Mouse (Mus musculus): Measurements from ENCODE around the gene D430041D05Rik. TPM values are rescaled to one million over a fixed set of nuclear protein-coding genes. Genes with fewer than 3 reads are reported as not detected.

Gene D430041D05Rik
- polyA plus RNA-seq, 1 experiment: 18.1 TPM

DNA sequence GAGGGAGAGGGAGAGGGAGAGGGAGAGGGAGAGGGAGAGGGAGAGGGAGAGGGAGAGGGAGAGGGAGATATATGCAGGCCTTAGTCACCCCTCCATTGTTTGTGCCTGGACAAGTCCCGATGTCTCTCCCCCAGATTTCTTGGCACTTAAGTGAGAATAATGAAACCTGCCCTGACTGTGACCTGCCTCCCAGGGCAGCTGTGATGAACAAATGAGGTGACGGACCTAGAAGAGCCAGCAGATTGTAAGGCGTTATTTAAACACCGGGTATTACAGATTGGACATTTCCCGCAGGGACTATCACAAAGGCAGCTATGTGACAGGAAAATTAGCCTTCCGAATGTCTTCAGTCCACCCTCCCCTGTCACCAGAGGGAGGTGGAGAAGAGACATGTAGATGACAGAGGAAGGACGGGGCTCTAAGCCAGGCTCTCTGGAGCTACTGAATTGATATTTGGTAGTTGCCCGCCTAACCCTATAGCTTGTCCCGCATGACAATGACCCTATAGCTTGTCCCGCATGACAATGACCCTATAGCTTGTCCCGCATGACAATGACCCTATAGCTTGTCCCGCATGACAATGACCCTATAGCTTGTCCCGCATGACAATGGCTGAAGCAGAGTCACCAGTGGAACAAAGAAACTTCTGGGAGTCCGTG is 191.0 kb downstream of the D430041D05Rik start:
- peak; percentile 57 for DNase-seq (ENCODE audit: low read depth)
- no peak for TF ChIP-seq CTCF (IDR thresholded peaks at IDR 0.05; ENCODE audit: borderline replicate concordance, extremely low read depth, insufficient read depth, insufficient read length)
- no peak for TF ChIP-seq POLR2A (IDR thresholded peaks at IDR 0.05; ENCODE audit: borderline replicate concordance, extremely low read depth, insufficient read depth, insufficient read length, poor library complexity, severe bottlenecking)

DNA sequence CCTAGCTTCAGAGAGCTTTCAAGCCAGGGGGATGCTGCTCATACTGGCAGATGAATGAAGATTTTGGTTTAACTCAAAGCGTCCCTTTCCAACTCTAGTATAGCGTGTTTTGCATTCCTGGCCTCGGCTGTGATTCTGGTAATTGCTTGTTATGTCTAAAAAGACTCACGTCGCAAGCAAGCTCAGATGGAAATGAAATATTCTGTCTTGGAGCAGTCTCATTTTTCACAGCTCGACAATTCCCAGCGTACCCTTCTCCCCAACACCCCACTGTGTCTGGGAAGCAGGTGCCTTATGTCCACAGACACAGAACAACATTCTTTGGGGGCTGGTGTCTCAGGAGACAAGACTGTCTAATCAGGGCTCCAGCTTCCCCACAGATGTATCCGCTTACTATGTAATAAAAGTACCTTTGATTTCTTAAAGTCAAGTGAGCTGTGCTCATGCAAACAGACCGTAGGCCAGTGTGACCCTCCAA is 192.2 kb downstream of the D430041D05Rik start:
- DNase-seq (ENCODE audit: low read depth): peak; percentile 45
- TF ChIP-seq POLR2A (IDR thresholded peaks at IDR 0.05; ENCODE audit: borderline replicate concordance, extremely low read depth, insufficient read depth, insufficient read length, poor library complexity, severe bottlenecking) (no peak), CTCF (IDR thresholded peaks at IDR 0.05; ENCODE audit: borderline replicate concordance, extremely low read depth, insufficient read depth, insufficient read length) (no peak)

DNA sequence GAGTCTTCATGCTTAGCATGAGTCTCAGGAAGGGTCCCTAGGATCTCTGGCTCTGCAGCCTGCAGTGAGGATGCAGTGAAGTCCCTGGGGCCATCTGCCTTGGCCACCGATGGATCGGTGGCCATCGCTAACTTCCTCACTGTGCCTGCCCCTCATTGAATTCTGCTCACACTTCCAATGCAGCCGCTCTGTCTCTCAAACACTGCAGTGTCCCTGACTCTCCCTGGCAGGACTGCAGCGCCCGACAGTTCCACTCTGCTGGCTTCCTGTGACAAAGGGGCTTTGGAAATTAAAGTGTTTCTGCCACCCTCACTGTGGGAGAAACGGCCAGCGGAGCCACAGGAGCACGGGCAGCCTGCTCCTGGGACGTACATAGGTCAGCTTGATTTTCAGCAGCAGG is 192.7 kb downstream of the D430041D05Rik start:
- peak; percentile 53 for DNase-seq (ENCODE audit: low read depth)
- TF ChIP-seq CTCF (IDR thresholded peaks at IDR 0.05; ENCODE audit: borderline replicate concordance, extremely low read depth, insufficient read depth, insufficient read length): no peak

DNA sequence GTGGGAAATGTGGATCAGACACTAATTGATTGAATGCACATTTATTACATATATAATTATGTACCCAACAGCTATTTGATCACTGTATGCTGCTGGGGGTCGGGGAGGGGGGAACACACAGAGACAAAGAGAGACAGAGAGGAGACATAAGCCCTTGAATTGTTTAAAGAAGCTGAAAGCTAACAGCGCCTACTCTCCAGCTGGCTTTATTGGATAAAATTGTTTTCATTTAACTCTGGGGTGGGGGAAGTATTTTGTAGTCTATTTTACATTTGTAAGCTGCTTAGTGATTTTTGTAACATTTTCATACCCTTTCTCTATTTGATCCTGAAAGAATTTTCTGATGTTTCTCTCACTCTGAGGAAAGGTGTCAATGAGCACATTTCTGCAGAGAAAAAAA is 201.4 kb downstream of the D430041D05Rik start:
- no peak for DNase-seq (ENCODE audit: low read depth)
- TF ChIP-seq CTCF (IDR thresholded peaks at IDR 0.05; ENCODE audit: borderline replicate concordance, extremely low read depth, insufficient read depth, insufficient read length): no peak
- no peak for TF ChIP-seq POLR2A (IDR thresholded peaks at IDR 0.05; ENCODE audit: borderline replicate concordance, extremely low read depth, insufficient read depth, insufficient read length, poor library complexity, severe bottlenecking)

DNA sequence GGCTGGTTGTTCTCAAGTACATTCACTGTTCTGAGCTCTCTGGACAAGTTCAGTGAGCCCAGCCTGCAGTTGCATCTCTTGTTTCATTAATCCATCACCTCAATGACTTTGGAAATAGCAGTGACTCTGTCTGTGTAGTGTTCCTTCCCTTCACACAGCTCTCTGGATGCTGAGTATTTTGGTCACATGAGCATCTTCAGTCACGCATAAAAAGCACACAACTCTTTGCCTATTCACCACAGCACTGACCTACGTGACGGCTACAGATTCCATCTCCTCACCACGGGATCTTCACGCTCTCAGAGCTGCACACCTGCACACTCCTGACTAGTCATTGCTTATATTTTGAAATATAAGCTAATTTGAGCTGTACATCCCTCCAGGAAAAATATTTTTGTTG is 202.4 kb downstream of the D430041D05Rik start:
- no peak for DNase-seq (ENCODE audit: low read depth)
- TF ChIP-seq POLR2A (IDR thresholded peaks at IDR 0.05; ENCODE audit: borderline replicate concordance, extremely low read depth, insufficient read depth, insufficient read length, poor library complexity, severe bottlenecking) (no peak), CTCF (IDR thresholded peaks at IDR 0.05; ENCODE audit: borderline replicate concordance, extremely low read depth, insufficient read depth, insufficient read length) (no peak)

DNA sequence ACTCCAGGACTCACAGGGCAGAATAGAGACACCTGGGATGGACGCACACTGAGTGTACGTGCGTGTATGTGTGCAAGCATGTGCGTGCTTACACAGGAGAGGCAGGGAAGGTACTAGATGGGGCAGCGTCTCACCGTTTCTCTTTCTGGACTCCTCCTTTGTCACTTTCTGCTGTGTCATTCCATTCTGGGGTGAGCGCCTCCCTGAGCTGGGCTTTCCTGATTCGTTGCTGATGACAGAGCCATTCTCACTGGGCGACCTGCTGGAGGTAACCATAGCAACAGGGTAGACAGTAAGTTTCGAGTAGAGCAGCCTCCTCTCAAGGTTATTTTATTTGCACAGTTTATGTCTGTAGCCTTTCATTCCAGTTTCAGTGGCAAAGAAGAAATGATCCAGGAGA is 202.9 kb downstream of the D430041D05Rik start:
- DNase-seq (ENCODE audit: low read depth): peak; percentile 92
- TF ChIP-seq CTCF (IDR thresholded peaks at IDR 0.05; ENCODE audit: borderline replicate concordance, extremely low read depth, insufficient read depth, insufficient read length) (no peak), POLR2A (IDR thresholded peaks at IDR 0.05; ENCODE audit: borderline replicate concordance, extremely low read depth, insufficient read depth, insufficient read length, poor library complexity, severe bottlenecking) (no peak)

DNA sequence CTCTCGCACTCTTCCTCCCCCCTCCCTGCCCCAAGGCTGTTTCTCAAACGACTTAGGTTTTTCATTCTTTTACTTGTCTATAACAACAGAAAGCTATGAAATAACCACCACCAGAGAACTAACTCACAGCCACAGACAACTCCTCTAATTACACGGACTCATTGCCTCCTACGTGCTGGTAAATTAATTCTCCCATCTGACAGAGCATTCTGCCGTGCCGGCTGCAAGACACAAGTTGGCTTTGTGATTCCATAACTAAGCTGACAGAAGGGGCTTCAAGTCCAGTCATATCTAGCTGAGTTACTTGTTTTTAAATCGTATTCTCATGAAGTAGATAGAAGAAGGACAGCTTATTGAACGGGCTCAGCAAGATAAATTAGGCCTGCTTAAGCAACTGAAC is 205.2 kb downstream of the D430041D05Rik start:
- peak; percentile 57 for DNase-seq (ENCODE audit: low read depth)
- TF ChIP-seq POLR2A (IDR thresholded peaks at IDR 0.05; ENCODE audit: borderline replicate concordance, extremely low read depth, insufficient read depth, insufficient read length, poor library complexity, severe bottlenecking): no peak
- no peak for TF ChIP-seq CTCF (IDR thresholded peaks at IDR 0.05; ENCODE audit: borderline replicate concordance, extremely low read depth, insufficient read depth, insufficient read length)

DNA sequence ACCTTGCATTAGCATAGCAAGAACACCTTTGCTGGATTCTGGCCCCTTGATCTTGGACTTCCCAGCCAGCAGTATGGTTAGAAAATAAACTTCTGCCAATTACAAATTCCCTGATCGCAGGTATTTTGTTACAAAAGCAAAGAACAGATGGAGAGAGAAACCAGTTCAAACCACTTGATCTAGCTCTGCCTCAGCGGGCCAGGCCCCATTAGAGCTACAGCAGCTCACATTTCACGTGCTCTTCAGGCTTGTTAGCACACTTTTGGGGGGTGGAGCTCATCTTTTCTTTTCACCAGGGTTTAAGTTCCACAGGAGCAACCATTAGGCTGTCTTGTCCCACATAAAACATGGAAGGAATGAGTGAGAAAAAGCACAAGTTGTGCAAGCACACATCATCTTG is 210.6 kb downstream of the D430041D05Rik start:
- TF ChIP-seq POLR2A (IDR thresholded peaks at IDR 0.05; ENCODE audit: borderline replicate concordance, extremely low read depth, insufficient read depth, insufficient read length, poor library complexity, severe bottlenecking) (no peak), CTCF (IDR thresholded peaks at IDR 0.05; ENCODE audit: borderline replicate concordance, extremely low read depth, insufficient read depth, insufficient read length) (no peak)
- no peak for DNase-seq (ENCODE audit: low read depth)

- no peak for TF ChIP-seq POLR2A (IDR thresholded peaks at IDR 0.05; ENCODE audit: borderline replicate concordance, extremely low read depth, insufficient read depth, insufficient read length, poor library complexity, severe bottlenecking)
- TF ChIP-seq CTCF (IDR thresholded peaks at IDR 0.05; ENCODE audit: borderline replicate concordance, extremely low read depth, insufficient read depth, insufficient read length): no peak
- no peak for DNase-seq (ENCODE audit: low read depth)
Observed at GRCm38 (mm10) chr2:104198186-104198585, 212.6 kb downstream of the D430041D05Rik start.

GRCm38 (mm10) chr2:104197281-104197680 is 213.5 kb downstream of the D430041D05Rik start:
- TF ChIP-seq CTCF (IDR thresholded peaks at IDR 0.05; ENCODE audit: borderline replicate concordance, extremely low read depth, insufficient read depth, insufficient read length) (no peak), POLR2A (IDR thresholded peaks at IDR 0.05; ENCODE audit: borderline replicate concordance, extremely low read depth, insufficient read depth, insufficient read length, poor library complexity, severe bottlenecking) (no peak)
- no peak for DNase-seq (ENCODE audit: low read depth)

- TF ChIP-seq CTCF (IDR thresholded peaks at IDR 0.05; ENCODE audit: borderline replicate concordance, extremely low read depth, insufficient read depth, insufficient read length): no peak
- TF ChIP-seq POLR2A (IDR thresholded peaks at IDR 0.05; ENCODE audit: borderline replicate concordance, extremely low read depth, insufficient read depth, insufficient read length, poor library complexity, severe bottlenecking): no peak
- no peak for DNase-seq (ENCODE audit: low read depth)
Observed at GRCm38 (mm10) chr2:104192401-104193141, 218.2 kb downstream of the D430041D05Rik start.

GRCm38 (mm10) chr2:104191723-104192122 is 219.1 kb downstream of the D430041D05Rik start:
- DNase-seq (ENCODE audit: low read depth): no peak

More at GRCm38 (mm10) chr2:104191723-104192122, 219.1 kb downstream of the D430041D05Rik start:
- TF ChIP-seq POLR2A (IDR thresholded peaks at IDR 0.05; ENCODE audit: borderline replicate concordance, extremely low read depth, insufficient read depth, insufficient read length, poor library complexity, severe bottlenecking): no peak
- TF ChIP-seq CTCF (IDR thresholded peaks at IDR 0.05; ENCODE audit: borderline replicate concordance, extremely low read depth, insufficient read depth, insufficient read length): no peak
